Mouse (Mus musculus) regulatory T cell (primary cell): ENCODE data around the gene Dennd2c.
"Not testable (repeated sequence)": the region's sequence is repeated elsewhere in the genome, so short reads cannot be mapped to it uniquely, and the experiment has no call there.

Experiments used
- in situ Hi-C: fragments of 300-600 bp; cut with MboI, MseI; formaldehyde crosslinking; loops from one replicate; pipeline ENCODE4 v1.15.1; 2025; ENCODE audit warnings: high pct_unique_total_duplicates

Gene Dennd2c

GRCm38 (mm10) chr3:103153761-103154160 lies 51.4 kb downstream of the Dennd2c start:
- in situ Hi-C loops = no loop called here

- in situ Hi-C loops = no loop called here
These were observed 57.0 kb downstream of the Dennd2c start for GRCm38 (mm10) chr3:103159232-103159900.

GRCm38 (mm10) chr3:103169771-103170170 lies 67.4 kb downstream of the Dennd2c start:
- in situ Hi-C loops = loop anchor here (5.0 kb wide), 1 partner anchor 62 kb away; no protein-coding TSS in a partner anchor

- in situ Hi-C loops = no loop called here
These were observed 69.3 kb downstream of the Dennd2c start, which contains the start of gene Bcas2 for GRCm38 (mm10) chr3:103171505-103172267. Bcas2 (plus strand) TSS chr3:103171655.

- in situ Hi-C loops = no loop called here
These were observed 70.2 kb downstream of the Dennd2c start for GRCm38 (mm10) chr3:103172615-103173014.

GRCm38 (mm10) chr3:103176740-103177139 lies 74.3 kb downstream of the Dennd2c start:
- in situ Hi-C loops = no loop called here

GRCm38 (mm10) chr3:103179527-103179926 lies 77.1 kb downstream of the Dennd2c start:
- in situ Hi-C loops = no loop called here

- in situ Hi-C loops = loop anchor here (5.0 to 10.0 kb wide), 2 partner anchors 89 to 194 kb away; no protein-coding TSS in a partner anchor
These were observed 78.8 kb downstream of the Dennd2c start for GRCm38 (mm10) chr3:103181171-103181570.

GRCm38 (mm10) chr3:103182821-103183220 lies 80.4 kb downstream of the Dennd2c start:
- in situ Hi-C loops = loop anchor here (5.0 to 10.0 kb wide), 2 partner anchors 91 to 192 kb away; no protein-coding TSS in a partner anchor

- in situ Hi-C loops = loop anchor here (5.0 to 10.0 kb wide), 2 partner anchors 92 to 190 kb away; no protein-coding TSS in a partner anchor
These were observed 82.1 kb downstream of the Dennd2c start for GRCm38 (mm10) chr3:103184467-103184866.

- in situ Hi-C loops = loop anchor here (10.0 kb wide), 1 partner anchor 186 kb away; no protein-coding TSS in a partner anchor
These were observed 86.0 kb downstream of the Dennd2c start for GRCm38 (mm10) chr3:103188451-103188850.

GRCm38 (mm10) chr3:103188856-103189255 lies 86.5 kb downstream of the Dennd2c start:
- in situ Hi-C loops = loop anchor here (10.0 kb wide), 1 partner anchor 186 kb away; no protein-coding TSS in a partner anchor

GRCm38 (mm10) chr3:103192161-103192560 lies 89.8 kb downstream of the Dennd2c start:
- in situ Hi-C loops = no loop called here

GRCm38 (mm10) chr3:103193186-103193585 lies 90.8 kb downstream of the Dennd2c start:
- in situ Hi-C loops = no loop called here

GRCm38 (mm10) chr3:103196320-103196823 lies 94.0 kb downstream of the Dennd2c start:
- in situ Hi-C loops = no loop called here

- in situ Hi-C loops = no loop called here
These were observed 97.0 kb downstream of the Dennd2c start for GRCm38 (mm10) chr3:103199386-103199785.

- in situ Hi-C loops = not testable (repeated sequence)
These were observed 98.7 kb downstream of the Dennd2c start for GRCm38 (mm10) chr3:103201105-103201504.

GRCm38 (mm10) chr3:103203554-103203953 lies 101.2 kb downstream of the Dennd2c start:
- in situ Hi-C loops = no loop called here

- in situ Hi-C loops = no loop called here
These were observed 102.0 kb downstream of the Dennd2c start for GRCm38 (mm10) chr3:103204445-103204844.

- in situ Hi-C loops = no loop called here
These were observed 104.0 kb downstream of the Dennd2c start for GRCm38 (mm10) chr3:103206393-103206792.

GRCm38 (mm10) chr3:103207749-103208148 lies 105.3 kb downstream of the Dennd2c start:
- in situ Hi-C loops = no loop called here

- in situ Hi-C loops = no loop called here
These were observed 105.8 kb downstream of the Dennd2c start for GRCm38 (mm10) chr3:103208237-103208636.
